Mouse (Mus musculus) heart, embryonic 14.5 days (tissue): ENCODE results near the gene Vwa7. TPM values are rescaled to one million over a fixed set of nuclear protein-coding genes. Genes with fewer than 3 reads are reported as not detected.

Source experiments
- ATAC-seq: fragments of 200-750 bp; cut with Nextera tagmentation; 2 replicates; pipeline ENCODE4 v1.8.0; 2017; ENCODE audit warnings: low read depth, moderate TSS enrichment; ENCODE audit not compliant: insufficient number of reproducible peaks, insufficient read depth, low FRiP score
- H3K27ac ChIP-seq, 2 experiments: fragments of 200-500 bp in 1 of 2; fragments of 300-500 bp in 1 of 2; sonication (generic) in 1 of 2; replicated peaks in 1 of 2; 2 replicates each; pipeline ENCODE4 v1.5.1; 2012 to 2014; ENCODE audit warnings: low read depth in 2 of 2, low read length in 2 of 2, control low read depth in 1 of 2, mild to moderate bottlenecking in 1 of 2, mixed read lengths in 1 of 2; ENCODE audit not compliant: control insufficient read depth in 1 of 2, insufficient read depth in 1 of 2
- H3K27me3 ChIP-seq: fragments of 300-500 bp; sonication (generic); 2 replicates; pipeline ENCODE4 v1.6.1; 2014; ENCODE audit warnings: mild to moderate bottlenecking, low read length, control low read depth; ENCODE audit not compliant: control insufficient read depth, insufficient read depth
- H3K36me3 ChIP-seq: fragments of 300-500 bp; sonication (generic); 2 replicates; pipeline ENCODE4 v1.6.1; 2014; ENCODE audit warnings: mild to moderate bottlenecking, control low read depth, low read length, mixed read lengths; ENCODE audit not compliant: control insufficient read depth, insufficient read depth
- H3K4me1 ChIP-seq, 2 experiments: fragments of 200-500 bp in 1 of 2; fragments of 300-500 bp in 1 of 2; sonication (generic) in 1 of 2; 2 replicates each; pipeline ENCODE4 v1.6.1; 2012 to 2014; ENCODE audit warnings: low read length in 2 of 2, control low read depth in 1 of 2, mixed read lengths in 1 of 2; ENCODE audit not compliant: control insufficient read depth in 2 of 2, insufficient read depth in 2 of 2
- H3K4me2 ChIP-seq: fragments of 300-500 bp; sonication (generic); 2 replicates; pipeline ENCODE4 v1.6.1; 2014; ENCODE audit warnings: mild to moderate bottlenecking, low read length
- H3K4me3 ChIP-seq, 2 experiments: fragments of 200-500 bp in 1 of 2; fragments of 300-500 bp in 1 of 2; sonication (generic) in 1 of 2; 2 replicates each; pipeline ENCODE4 v1.5.1; 2012 to 2014; ENCODE audit warnings: low read length in 2 of 2, mild to moderate bottlenecking in 2 of 2, control low read depth in 1 of 2, low read depth in 1 of 2, moderate library complexity in 1 of 2; ENCODE audit not compliant: control insufficient read depth in 1 of 2, insufficient read depth in 1 of 2
- H3K9ac ChIP-seq: fragments of 300-500 bp; sonication (generic); 2 replicates; pipeline ENCODE4 v1.6.1; 2014; ENCODE audit warnings: mild to moderate bottlenecking, low read length
- H3K9me3 ChIP-seq: fragments of 300-500 bp; sonication (generic); 2 replicates; pipeline ENCODE4 v1.6.1; 2016; ENCODE audit warnings: low read length, control low read depth; ENCODE audit not compliant: control insufficient read depth
- WGBS: fragments of 180-500 bp; shearing (Covaris S2); extraction: QIAGEN DNeasy Blood & Tissue Kit; methylation state at CpG from one replicate; pipeline ENCODE4 v1.1.7; 2014; 5-methylcytosine and 5-hydroxymethylcytosine counted together
- polyA plus RNA-seq: library from polyadenylated mRNA; unstranded; fragments of >200 nt; fragmentation: Nextera tagmentation; extraction: Ambion mirVana; gene quantifications from 2 replicates; pipeline ENCODE4 v1.2.1, GENCODE M21; 2014

Vwa7 gene
- polyA plus RNA-seq, 1 experiment from 2014 or later: 0.42 TPM

DNA sequence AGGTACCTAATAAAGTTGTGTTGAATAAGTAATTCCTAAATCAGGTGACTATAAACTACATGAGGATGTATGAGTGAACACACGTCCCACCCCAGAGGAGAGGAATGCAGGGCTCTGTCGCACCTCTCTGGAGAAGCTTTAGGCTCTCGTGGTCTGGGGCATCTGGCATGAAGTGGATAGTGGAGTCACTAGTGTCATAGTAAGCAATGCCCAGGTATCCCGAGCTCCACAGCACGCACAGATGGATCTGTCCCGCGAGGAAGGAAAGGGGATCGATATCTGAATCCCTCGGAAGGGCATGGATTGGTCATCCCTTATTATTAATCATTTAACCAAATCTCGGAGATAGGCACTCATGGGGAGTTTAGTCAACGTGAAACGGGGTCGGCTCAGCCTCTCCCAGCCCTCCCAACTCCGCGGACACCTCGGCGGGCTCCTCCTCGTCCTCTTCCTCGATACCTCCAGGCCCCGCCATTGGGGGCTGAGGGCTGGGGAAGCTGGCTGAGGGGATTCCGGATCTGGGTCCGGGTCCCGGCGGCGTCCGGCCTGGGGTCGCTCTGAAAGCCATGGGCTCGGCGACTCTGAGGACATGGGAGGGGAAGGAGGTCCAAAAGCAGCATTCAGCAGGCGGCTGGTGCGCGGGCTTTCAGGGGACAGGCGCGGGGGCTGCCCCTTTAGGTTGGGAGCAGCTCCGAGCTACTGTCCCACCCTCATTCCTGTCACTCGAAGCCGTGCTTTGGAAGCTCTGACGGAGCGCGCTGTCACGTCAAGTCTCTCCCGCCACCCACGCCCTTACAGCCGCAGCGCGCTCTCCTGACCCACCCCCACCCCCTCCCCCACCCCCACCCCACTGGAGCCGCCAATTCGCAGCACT, 29.7 kb downstream of the Vwa7 start:
- no peak for ATAC-seq
- H3K27ac ChIP-seq: peak overlapping the region; percentile 79 to 95
- H3K27me3 ChIP-seq: no peaks in the 10 kb centered on the region
- H3K36me3 ChIP-seq: no peaks in the 10 kb centered on the region
- H3K9me3 ChIP-seq: no peaks in the 10 kb centered on the region
- H3K4me3 ChIP-seq: peak overlapping the region; percentile 47 to 65
- WGBS: 2% methylated on average over 48 of the region's 48 CpGs
- H3K9ac ChIP-seq: peak overlapping the region; percentile 94
- H3K4me1 ChIP-seq: peaks cover 24 to 51% of the 10 kb centered on the region in 2 experiments
- H3K4me2 ChIP-seq: peak overlapping the region; percentile 99

DNA sequence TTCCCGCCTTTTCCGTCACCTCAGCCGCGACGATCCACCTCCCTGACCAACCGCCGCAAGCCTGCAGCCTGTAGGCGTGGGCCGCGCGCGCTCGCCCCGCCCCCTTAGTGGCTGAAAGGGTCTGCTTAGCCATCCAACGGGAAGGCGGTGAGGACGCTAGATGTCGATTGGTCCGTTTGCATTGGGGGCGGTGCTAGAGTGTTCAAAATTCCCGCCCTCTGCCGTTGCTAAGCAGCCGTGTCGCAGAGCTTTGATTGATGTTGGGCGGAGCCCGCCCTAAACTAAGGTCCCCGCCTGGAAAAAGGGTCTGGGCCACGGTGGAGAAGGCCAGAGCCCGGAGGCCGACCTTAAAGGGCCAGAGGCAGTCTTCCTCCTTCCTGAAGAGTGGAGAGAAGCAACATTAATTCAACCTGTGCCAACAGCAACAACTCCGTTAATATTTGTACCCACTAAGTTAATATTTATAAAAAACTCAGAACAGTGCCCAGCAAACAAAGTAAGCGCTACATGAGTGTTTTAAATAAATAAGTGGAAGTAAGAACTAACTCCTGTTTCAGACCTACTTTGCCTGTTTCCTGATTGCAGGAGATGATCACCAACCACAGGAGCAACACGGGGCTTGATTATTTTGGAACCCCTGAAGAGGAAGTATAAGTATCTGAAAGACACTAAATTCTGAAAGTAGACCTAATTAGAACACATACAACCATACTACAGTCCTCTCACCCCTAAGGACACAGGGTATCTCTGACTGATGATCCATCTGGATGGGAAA, 30.5 kb downstream of the Vwa7 start, which contains the start of gene Msh5:
Gene Msh5 (minus strand): TSS at position 65 of the 775 bp plus-strand sequence.
- peak; percentile 92 for ATAC-seq
- 3% methylated on average over 33 of the region's 33 CpGs for WGBS
- Histone ChIP-seq H3K4me1 (peaks cover 24 to 51% of the 10 kb centered on the region in 2 experiments), H3K9me3 (no peaks in the 10 kb centered on the region), H3K4me2 (peak within 1 kb of the TSS; percentile 99), H3K9ac (peak within 1 kb of the TSS; percentile 94), H3K36me3 (no peaks in the 10 kb centered on the region), H3K4me3 (peak within 1 kb of the TSS; percentile 47 to 65), H3K27ac (peak within 1 kb of the TSS; percentile 87 to 99), H3K27me3 (no peaks in the 10 kb centered on the region)

DNA sequence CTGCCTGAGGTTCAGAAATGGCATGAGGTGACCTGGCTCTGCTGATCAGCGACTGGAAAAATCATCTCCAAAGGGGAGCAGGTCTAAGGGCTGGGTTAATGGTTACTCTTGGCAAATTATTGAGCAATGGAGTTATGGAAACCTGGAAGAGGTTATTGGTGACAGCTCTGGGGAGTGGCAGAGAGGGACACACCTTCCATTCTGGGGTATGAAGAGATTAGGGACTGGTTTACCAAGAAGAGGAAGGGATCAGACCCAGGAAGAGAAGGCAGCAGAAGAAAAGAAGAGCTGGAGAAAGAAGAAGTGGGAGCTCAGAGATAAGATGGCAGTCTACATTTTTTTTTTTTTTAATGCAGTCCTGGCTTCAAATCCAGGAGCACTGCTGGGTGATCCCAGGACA, 31.3 kb downstream of the Vwa7 start:
- Histone ChIP-seq H3K4me3 (no peak overlapping the region), H3K9me3 (no peaks in the 10 kb centered on the region), H3K27me3 (no peaks in the 10 kb centered on the region), H3K27ac (peak overlapping the region; percentile 87 to 99), H3K36me3 (peaks cover 6% of the 10 kb centered on the region), H3K4me2 (peak overlapping the region; percentile 75), H3K4me1 (peaks cover 31 to 58% of the 10 kb centered on the region in 2 experiments), H3K9ac (peak overlapping the region; percentile 44)
- no peak for ATAC-seq
- WGBS: 44% methylated on average over 1 of the region's 1 CpGs

DNA sequence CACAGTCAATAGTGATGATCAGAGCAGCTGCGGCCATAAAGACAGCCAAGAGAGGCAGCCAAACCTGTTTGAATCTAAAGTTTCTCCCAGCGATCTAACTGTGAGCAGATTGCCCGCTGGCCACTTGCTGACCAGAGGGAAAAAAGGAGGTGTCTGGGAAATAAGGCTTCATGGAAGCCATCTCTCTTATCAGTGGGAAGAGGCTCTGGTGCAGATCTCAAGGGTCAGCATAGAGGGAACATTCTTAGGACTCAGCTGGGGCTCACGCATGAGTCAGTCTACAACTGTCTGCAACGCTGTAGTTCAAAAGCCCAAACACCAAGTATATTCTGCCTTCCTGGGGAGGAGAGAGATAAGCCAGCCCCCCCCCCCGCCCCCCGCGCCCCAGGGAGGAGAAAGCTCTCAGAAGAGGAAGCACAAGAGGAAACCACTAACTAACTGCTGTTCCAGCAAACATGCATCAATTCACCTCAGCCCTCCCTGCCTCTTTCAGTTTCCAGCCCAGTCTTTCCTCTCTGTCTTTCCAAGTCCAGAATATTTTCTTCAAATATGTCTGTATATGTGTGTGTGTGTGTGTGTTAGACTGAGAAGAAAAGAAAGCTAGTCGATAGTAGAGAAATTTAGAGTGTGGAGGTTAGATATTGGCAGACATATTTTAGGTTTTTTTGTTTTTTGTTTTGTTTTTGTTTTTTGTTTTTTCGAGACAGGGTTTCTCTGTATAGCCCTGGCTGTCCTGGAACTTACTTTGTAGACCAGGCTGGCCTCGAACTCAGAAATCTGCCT, 32.0 kb downstream of the Vwa7 start:
- Histone ChIP-seq H3K9ac (peak overlapping the region; percentile 44), H3K36me3 (peaks cover 13% of the 10 kb centered on the region), H3K4me1 (peaks cover 32 to 61% of the 10 kb centered on the region in 2 experiments), H3K4me2 (peak overlapping the region; percentile 75), H3K9me3 (no peaks in the 10 kb centered on the region), H3K27ac (peak overlapping the region; percentile 99), H3K27me3 (no peaks in the 10 kb centered on the region), H3K4me3 (no peak overlapping the region)
- 21% methylated on average over 11 of the region's 11 CpGs for WGBS
- no peak for ATAC-seq

DNA sequence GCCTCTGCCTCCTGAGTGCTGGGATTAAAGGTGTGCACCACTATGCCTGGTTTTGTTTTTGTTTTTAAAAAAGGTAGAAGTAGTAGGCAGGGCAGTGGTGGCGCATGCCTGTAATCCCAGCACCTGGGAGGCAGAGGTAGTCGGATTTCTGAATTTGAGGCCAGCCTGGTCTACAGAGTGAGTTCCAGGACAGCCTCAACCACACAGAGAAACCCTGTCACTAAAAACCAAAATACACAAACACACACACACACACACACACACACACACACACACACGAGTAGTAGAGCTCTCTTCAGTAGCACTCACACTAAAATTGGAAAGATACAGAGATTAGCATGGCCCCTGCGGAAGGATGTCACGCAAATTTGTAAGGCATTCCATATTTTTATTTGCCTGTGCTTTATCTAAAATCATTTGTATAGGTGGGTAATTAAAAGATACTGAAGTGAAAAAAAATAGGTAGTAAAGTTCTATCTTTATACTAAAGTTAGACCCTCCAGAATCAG, 32.6 kb downstream of the Vwa7 start:
- peak overlapping the region; percentile 75 for H3K4me2 ChIP-seq
- peak overlapping the region; percentile 99 for H3K27ac ChIP-seq
- H3K4me1 ChIP-seq: peaks cover 32 to 60% of the 10 kb centered on the region in 2 experiments
- H3K9me3 ChIP-seq: no peaks in the 10 kb centered on the region
- 59% methylated on average over 5 of the region's 5 CpGs for WGBS
- no peaks in the 10 kb centered on the region for H3K27me3 ChIP-seq
- H3K36me3 ChIP-seq: peaks cover 19% of the 10 kb centered on the region
- peak overlapping the region in 1 of 2 experiments; percentile 63; a peak in 1 of 4 replicates for H3K4me3 ChIP-seq
- ATAC-seq: no peak
- H3K9ac ChIP-seq: peak overlapping the region; percentile 94; the same call in 1 of the 2 replicates

DNA sequence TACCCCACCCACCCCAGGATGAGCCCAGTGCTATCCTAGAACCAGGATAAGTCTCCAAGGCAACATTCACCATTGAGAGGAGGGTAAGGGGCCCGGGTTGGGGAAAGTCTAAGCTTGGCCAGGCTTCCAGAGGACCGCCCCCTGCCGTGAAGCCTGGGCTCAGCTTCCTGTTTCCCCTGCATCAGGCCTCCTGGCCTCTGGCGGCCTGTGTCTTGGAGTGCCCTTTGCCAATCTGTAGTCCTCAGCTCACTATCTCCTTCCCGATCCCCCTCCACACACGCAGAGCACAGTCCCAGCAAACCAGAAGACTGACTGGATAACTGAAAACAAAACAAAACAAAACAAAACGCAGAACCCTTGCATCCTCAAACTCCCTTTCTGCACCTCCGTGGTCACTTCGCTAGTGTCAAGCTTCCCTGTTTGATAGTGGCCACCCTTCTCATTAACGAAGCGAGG, 33.2 kb downstream of the Vwa7 start, which contains the start of gene Clic1:
Gene Clic1 (plus strand): TSS at position 406 of the 456 bp plus-strand sequence.
- WGBS: 1% methylated on average over 11 of the region's 11 CpGs
- Histone ChIP-seq H3K27me3 (no peaks in the 10 kb centered on the region), H3K9me3 (no peaks in the 10 kb centered on the region), H3K9ac (peak within 1 kb of the TSS; percentile 94), H3K27ac (peak within 1 kb of the TSS; percentile 99), H3K4me2 (peak within 1 kb of the TSS; percentile 75), H3K4me1 (peaks cover 32 to 54% of the 10 kb centered on the region in 2 experiments), H3K36me3 (peaks cover 25% of the 10 kb centered on the region), H3K4me3 (peak within 1 kb of the TSS; percentile 55 to 63)
- ATAC-seq: peak; percentile 24
